Mouse (Mus musculus) testis, adult 2 months (tissue): ENCODE results near the gene C2cd5.

Experiments
- CTCF ChIP-seq: fragments of 200-500 bp; IDR thresholded peaks from 2 replicates; pipeline ENCODE4 v1.5.1; 2012; ENCODE audit warnings: low read depth, mild to moderate bottlenecking, inconsistent platforms, low read length, moderate library complexity; ENCODE audit not compliant: control insufficient read depth, insufficient read depth, insufficient replicate concordance
- POLR2A ChIP-seq: fragments of 200-500 bp; IDR thresholded peaks from 2 replicates; pipeline ENCODE4 v1.6.1; 2012; ENCODE audit warnings: low read depth, mild to moderate bottlenecking, inconsistent platforms, low read length, moderate library complexity; ENCODE audit not compliant: control insufficient read depth

DNA sequence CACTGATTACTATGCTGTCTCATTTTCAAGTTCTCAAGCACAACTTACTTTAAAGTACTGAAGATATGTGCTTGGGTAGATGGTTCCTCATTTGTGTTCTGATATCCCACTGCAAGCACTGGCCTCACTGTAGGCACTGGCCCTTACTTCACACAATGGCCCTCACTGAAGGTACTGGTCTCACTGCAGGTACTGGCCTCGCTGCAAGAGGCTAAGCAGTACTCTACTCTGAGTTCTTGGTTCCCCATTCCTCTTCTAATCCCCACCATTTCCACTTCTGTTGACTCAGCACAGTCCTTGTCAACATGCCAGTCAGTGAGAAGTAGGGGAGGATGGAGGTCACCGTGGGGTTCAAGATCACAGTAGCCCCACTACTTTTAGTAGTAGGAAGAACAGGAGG, 39.5 kb upstream of the C2cd5 start:
- no peak for TF ChIP-seq CTCF
- no peak for TF ChIP-seq POLR2A
